Mouse (Mus musculus) lung, adult 2 months (tissue): Measurements from ENCODE around the gene Akap5. TPM values are rescaled to one million over a fixed set of nuclear protein-coding genes. Genes with fewer than 3 reads are reported as not detected.

Experiments used
- DNase-seq: peaks from one replicate; pipeline ENCODE4 v3.0.0; 2022
- H3K4me1 ChIP-seq: fragments of 200-500 bp; 2 replicates; pipeline ENCODE4 v1.6.1; 2011; ENCODE audit warnings: low read length; ENCODE audit not compliant: control insufficient read depth, insufficient read depth
- H3K4me3 ChIP-seq: fragments of 200-500 bp; replicated peaks from 2 replicates; pipeline ENCODE3; 2011; ENCODE audit warnings: low read depth, mild to moderate bottlenecking, control low read depth, low read length; ENCODE audit errors: extremely low read depth
- CTCF ChIP-seq: fragments of 200-500 bp; IDR thresholded peaks from 2 replicates; pipeline ENCODE4 v1.5.1; 2011; ENCODE audit warnings: mild to moderate bottlenecking, low read length, control low read depth; ENCODE audit not compliant: insufficient read depth
- POLR2A ChIP-seq: fragments of 200-500 bp; IDR thresholded peaks from 2 replicates; pipeline ENCODE4 v1.6.1; 2011; ENCODE audit warnings: low read depth, mild to moderate bottlenecking, control low read depth, low read length, borderline replicate concordance; ENCODE audit errors: extremely low read depth
- WGBS: fragments of 180-500 bp; shearing (Covaris S2); methylation state at CpG from one replicate; pipeline ENCODE4 v1.1.7; 2018; 5-methylcytosine and 5-hydroxymethylcytosine counted together
- polyA plus RNA-seq: library from polyadenylated mRNA; depleted of rRNA; stranded (reverse); fragments of >200 nt; gene quantifications from 2 replicates; pipeline ENCODE4 v1.2.3, GENCODE M21; 2012

The Akap5 gene
- polyA plus RNA-seq, 1 experiment, result 72.3 TPM

DNA sequence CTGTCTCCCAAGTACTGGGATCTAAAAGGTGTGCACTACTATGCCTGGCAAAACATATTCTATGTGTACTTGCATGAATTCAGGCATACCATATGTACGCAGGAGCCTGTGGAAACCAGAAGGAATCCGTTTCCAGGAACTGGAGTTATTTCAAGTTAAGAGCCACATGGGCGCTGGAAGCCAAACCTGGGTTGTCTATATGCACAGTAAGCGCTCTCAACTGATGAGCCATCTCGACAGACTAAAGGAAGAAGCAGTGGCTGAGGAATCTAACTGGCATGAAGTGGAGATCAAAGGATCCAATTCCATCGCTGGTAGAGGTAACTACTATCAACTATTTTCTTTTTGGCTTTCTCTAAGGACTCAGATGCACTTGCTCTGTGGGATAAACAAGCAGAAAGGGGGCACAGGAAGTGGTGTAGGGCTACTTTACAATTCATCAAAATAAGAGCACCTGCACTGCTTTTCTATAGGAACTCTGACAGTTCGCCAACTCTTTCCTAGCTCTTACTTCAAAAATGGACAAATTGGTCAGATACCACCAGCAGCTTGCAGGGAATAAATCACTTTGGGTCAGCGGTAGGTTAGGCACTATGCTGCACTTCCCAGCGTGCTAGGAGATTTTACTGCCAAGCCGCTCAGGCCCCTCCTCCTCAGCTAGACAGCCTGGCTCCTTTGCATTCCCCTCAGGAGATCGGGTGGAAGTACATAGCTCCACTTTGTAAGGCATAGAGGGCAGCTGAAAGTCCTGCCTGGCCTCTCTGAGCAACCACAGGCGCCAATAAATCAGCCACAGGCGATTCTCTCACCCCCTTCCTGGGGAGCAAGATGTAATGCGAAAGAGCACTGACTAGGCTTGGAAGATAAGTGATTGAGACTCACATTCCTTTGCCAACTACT lies 42.7 kb downstream of the Akap5 start:
- Histone ChIP-seq H3K4me1 (peaks cover 6% of the 10 kb centered on the region; the same call in 1 of the 2 replicates), H3K4me3 (no peak overlapping the region)
- WGBS, result 35% methylated on average over 14 of the region's 14 CpGs
- TF ChIP-seq POLR2A, result no peak
- DNase-seq, result no peak

DNA sequence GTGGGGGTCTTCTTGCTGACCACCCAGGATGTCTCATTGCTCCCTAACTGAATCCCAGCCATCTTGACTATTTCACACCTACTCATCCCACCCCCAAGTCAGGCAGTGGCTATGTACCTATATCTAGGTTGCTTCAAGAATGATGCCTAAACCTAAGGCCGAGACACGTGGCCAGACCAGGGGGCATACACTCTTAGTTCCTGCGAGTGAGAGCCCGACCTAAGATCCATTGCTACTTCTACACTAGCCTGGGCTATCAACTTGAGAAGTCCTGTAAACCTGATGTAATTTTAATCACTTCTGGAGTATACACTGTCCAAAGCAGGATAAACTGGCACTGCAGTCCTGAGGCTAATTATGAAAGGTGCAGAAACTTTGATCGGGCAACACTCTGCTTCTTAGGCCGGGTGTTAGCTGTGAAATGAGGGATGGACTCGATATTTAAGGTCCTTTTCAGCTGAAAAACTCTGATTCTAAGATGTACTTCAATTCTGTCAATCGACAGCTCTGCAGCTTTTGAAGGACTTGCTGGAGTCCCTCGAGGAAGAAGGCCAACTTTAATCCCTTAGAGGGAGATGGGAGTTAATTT lies 43.6 kb downstream of the Akap5 start:
- 23% methylated on average over 9 of the region's 9 CpGs for whole genome bisulfite sequencing
- no peak for DNase-seq
- Histone ChIP-seq H3K4me3 (peak overlapping the region; percentile 89), H3K4me1 (peaks cover 13% of the 10 kb centered on the region; the same call in 1 of the 2 replicates)
- no peak for TF ChIP-seq POLR2A

DNA sequence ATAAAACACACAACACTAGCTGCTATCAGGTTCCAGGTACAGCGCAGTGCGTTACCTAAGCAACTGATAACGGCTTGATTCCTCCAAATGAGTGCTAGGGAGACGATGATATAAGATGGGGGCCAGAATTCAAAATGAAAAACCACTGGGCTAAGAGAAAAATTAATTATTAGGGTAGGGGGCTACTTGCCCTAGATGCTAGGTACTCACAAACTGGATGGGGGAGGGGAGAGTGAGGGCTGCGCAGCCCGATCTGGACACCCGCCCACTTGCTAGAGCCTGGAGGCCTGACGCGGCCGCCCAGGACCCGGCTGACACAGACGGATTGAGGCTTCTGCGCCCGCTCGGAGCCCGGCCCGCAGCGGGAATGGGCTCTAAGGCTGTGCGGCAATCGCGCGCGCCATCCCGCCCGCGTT lies 44.1 kb downstream of the Akap5 start:
- H3K4me3 ChIP-seq, result peak overlapping the region; percentile 89
- WGBS, result 4% methylated on average over 26 of the region's 26 CpGs
- DNase-seq, result no peak
- TF ChIP-seq CTCF (no peak), POLR2A (no peak)
- H3K4me1 ChIP-seq, result peaks cover 13% of the 10 kb centered on the region; the same call in 1 of the 2 replicates

DNA sequence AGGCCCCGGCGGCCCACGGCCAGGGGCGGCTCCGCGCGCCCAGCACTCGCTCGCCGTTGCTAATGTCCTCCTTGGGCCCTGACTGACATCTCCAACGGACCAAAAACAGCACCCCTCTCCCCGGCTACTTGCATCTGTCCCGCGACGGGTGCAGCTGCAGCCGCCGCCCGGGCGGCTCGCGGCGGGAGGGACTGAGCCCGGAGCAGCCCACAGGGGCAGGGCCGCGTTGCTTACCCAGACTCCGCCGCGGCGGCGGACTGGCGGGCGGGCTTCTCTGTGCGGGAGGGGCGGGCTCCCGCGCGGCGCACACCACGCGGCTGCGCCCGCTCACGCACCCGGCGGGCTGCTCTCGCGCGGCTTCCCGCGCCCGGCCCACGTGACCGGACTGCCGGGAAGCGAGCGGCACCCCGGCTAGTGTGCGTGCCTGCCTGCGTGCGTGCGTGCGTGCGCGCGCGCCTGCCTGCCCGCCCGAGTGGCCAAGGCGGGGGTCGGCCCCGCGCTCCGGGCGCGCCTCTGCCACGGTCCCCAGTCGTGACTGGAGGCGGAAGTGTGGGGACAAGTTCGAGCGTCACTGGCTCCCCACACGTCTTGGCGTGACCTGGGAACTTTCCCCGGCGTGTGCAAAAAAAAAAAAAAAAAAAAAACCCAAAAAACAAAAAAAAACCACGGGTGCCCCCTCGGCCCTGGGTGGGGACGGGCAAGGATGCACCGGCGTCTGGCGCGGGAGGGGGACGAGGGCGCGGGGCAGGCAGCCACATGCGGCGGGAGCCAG lies 44.7 kb downstream of the Akap5 start, which contains the start of gene Zbtb25:
Gene Zbtb25 (minus strand): TSS at position 397 of the 772 bp plus-strand sequence.
- DNase-seq, result peak; percentile 73
- Histone ChIP-seq H3K4me1 (peaks cover 13% of the 10 kb centered on the region; the same call in 1 of the 2 replicates), H3K4me3 (peak within 1 kb of the TSS; percentile 89)
- under 1% methylated on average over 94 of the region's 96 CpGs for WGBS
- peak; percentile 46; the same call in 1 of the 2 replicates for TF ChIP-seq POLR2A
- no peak for TF ChIP-seq CTCF

DNA sequence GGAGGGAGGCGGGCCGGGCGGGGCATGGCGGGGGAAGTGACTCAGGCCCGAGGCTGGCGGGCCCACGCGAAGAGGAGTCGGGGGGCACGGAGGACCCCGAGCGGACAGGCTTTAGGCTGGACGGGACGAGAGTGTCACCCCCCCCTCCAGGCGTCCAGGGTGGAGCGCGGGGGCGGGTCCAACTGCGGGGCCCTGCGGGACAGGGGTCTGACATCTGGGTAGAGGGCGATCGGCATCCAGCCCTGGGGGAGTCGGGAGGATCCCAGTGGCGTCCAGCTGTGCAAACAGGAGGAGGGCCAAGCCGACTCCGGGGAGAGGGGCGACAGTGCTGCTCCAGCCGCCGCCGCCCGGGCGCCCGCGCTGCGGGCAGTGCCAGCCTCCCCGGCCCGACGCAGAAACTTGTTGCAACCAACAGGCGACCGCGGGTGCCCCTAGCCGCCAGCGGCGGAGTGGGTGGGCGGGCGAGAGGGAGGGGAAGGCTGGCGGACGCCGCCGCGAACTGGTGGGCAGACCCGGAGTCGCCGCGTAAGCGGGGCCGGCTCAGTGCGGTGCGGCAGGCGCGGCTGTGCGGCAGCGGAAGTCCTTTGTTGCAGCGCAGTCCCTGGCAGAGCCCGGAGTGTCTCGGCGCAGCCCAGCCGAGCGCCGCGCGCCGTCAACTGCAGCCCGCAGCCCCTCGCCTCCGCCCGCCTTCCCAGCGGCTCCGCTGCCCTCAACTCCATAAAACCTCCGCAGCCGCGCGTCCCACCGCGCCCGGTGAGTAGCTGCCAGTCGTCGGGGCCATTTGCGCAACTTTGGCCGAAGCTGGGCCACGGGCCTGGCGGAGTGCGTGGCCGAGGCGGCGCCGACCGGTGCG lies 45.5 kb downstream of the Akap5 start, which contains the start of gene Zbtb1:
Gene Zbtb1 (plus strand): TSS at position 289 of the 853 bp plus-strand sequence.
- TF ChIP-seq CTCF (no peak), POLR2A (peak; percentile 66; the same call in 1 of the 2 replicates)
- WGBS, result under 1% methylated on average over 99 of the region's 99 CpGs
- peak; percentile 82 for DNase-seq
- peaks cover 13% of the 10 kb centered on the region; the same call in 1 of the 2 replicates for H3K4me1 ChIP-seq
- H3K4me3 ChIP-seq, result peak within 1 kb of the TSS; percentile 89

DNA sequence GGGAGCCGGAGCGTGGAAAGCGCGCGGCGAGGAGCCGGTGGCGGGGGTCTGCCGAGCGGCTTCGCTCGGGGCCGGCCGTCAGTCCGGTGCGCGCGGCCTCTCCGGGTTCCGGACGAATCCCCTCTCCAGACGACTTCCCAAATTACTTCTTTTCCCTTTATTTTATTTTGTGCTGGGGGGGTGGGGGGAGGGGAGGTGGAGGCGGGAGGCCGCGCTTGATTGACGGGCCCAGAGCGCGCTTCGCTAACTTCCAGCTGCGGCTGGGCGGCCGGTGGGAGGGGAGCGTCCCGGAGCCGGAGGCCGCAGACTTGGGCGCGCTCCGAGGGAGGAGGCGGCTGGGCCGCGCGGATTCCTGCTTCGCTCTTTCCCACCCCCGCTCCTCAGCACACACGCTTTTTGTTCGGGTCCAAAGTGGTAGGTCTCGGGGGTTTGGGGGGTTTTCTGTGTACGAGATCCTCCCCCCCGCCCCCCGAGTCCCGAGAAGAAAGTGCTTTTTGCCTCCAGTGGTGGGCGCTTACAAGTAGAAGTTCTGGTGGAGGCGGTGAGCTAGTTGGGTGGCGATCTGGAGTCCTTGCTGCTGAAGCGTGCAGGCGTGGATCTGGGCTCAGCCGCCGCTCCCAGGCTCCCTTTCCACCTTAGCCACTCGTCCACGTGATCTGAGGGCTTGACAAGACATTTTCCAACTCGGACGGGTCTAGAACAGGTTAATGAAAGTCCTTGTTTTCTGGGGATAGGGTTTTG lies 46.3 kb downstream of the Akap5 start:
- DNase-seq, result peak; percentile 77
- Histone ChIP-seq H3K4me1 (peaks cover 13% of the 10 kb centered on the region; the same call in 1 of the 2 replicates), H3K4me3 (peak overlapping the region; percentile 89)
- under 1% methylated on average over 63 of the region's 63 CpGs for WGBS
- TF ChIP-seq CTCF (no peak), POLR2A (0 out of 2 replicates have a peak, but pooled peaks have one; percentile 1)

DNA sequence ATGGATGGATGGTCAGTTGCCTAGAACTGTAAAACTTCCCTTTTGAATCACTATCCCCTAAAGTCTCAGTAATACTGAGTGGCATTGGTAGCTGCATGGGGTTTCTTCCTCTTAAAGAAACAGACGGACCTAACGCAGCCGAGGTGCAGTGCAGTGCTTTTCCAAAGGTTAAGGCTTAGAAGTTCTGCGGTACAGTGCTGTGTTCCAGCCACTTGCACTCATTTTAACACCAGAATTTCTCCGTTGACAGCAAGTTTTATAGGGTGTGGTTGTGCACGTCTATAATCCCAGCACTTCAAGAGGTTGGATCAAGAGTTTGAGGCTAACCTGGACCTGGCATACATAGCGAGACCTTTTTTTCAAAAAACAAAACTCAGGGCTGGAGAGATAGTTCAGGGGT lies 47.4 kb downstream of the Akap5 start:
- WGBS, result 39% methylated on average over 7 of the region's 7 CpGs

DNA sequence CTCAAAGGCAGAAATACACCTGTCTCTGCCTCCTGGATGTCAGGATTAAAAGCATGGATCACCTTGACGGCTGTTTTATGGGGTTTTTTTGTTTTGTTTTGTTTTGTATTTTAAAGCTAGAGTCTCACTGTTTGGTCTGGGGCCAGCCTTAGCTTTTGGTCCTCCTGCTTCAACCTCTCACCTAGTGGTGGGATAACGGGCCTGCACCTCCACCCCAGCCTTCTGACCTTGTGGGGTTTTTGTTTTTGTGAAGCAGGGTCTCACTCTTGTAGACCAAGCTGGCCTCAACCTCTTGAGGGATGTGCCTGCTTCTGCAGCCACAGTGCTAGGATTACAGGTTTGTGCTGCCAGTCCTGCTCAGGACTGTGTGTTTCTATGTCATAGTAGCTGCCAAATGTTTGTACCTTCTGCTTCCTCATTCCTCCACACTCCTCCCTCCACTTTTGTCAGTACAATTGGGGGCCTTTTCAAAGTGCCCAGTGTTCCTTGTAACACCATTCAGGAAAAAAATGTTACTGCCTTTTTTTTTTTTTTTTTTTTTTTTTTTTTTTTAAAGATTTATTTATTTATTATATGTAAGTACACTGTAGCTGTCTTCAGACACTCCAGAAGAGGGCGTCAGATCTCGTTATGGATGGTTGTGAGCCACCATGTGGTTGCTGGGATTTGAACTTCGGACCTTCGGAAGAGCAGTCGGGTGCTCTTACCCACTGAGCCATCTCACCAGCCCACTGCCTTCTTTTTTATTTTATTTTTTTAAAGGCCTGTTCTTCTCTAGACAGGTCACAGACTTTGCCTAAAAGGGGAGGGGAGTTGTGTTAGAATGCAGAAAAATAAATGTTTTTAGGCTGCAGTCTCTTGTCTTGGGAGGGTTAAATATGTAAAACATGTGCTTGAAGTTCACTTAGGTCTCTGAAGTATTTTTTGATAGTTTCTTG lies 48.5 kb downstream of the Akap5 start:
- Histone ChIP-seq H3K4me3 (no peak overlapping the region), H3K4me1 (peaks cover 22% of the 10 kb centered on the region; the same call in 1 of the 2 replicates)
- WGBS, result 77% methylated on average over 6 of the region's 7 CpGs
- DNase-seq, result no peak
- TF ChIP-seq CTCF (no peak), POLR2A (no peak)

More for the DNA sequence above, 47.4 kb downstream of the Akap5 start:
- no peak for DNase-seq
- peaks cover 19% of the 10 kb centered on the region; the same call in 1 of the 2 replicates for H3K4me1 ChIP-seq
- TF ChIP-seq POLR2A, result no peak
- TF ChIP-seq CTCF, result no peak
- H3K4me3 ChIP-seq, result no peak overlapping the region
